Mouse (Mus musculus) heart, adult 10 weeks (tissue): Measurements from ENCODE around the gene Gm3183. TPM values are rescaled to one million over a fixed set of nuclear protein-coding genes. Genes with fewer than 3 reads are reported as not detected.

Experiments used
- polyA plus RNA-seq: library from polyadenylated mRNA; stranded (reverse); fragments of 350-450 nt; fragmentation: Illumina TruSeq; extraction: RNeasy Lipid Tissue Mini Kit (QIAGEN cat#74804); gene quantifications from one replicate; pipeline ENCODE4 v1.2.3, GENCODE M21; 2014; ENCODE audit warnings: low read depth, low replicate concordance

The Gm3183 gene
- not detected for polyA plus RNA-seq

DNA sequence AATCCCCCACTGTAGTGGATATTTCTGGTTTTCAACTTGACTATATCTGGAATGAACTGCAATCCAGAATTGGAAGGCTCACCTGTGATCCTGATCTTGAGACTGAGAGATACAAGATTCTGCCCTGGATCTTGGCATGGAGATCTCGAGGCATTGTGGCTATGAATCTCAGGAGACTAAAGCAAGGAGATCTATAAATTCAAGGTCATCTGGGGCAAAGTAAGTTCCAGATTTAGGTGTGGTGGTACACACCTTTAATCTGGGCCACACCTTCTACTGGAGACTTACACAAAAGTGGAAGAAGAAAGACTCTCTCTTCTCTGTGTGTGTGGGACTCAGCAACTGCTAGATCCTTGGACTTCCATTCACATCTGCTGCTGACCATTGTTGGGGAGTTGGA is at the start of gene Gm3183:
Gm3183 (plus strand) TSS at position 301 of the 400 bp plus-strand sequence.

Other genes with a start within 250 kb of the Gm3183 start
- not detected for gene Gm3147, start 249.1 kb upstream of the Gm3183 start, polyA plus RNA-seq
- gene Gm6509, start 241.5 kb upstream of the Gm3183 start, polyA plus RNA-seq, result not detected
- gene Gm6205, start 217.1 kb upstream of the Gm3183 start, polyA plus RNA-seq, result not detected
- not detected for gene Gm6367, start 123.2 kb downstream of the Gm3183 start, polyA plus RNA-seq
- gene Gm7942, start 241.5 kb downstream of the Gm3183 start, polyA plus RNA-seq, result not detected